Mouse (Mus musculus) heart, postnatal 14 days (tissue): Measurements from ENCODE around the gene Smtn. TPM values are rescaled to one million over a fixed set of nuclear protein-coding genes. Genes with fewer than 3 reads are reported as not detected.

Source experiments
- DNase-seq, 2 experiments: peaks; one replicate each; pipeline ENCODE4 v3.0.0; 2021 to 2022
- intact Hi-C: fragments of 180-260 bp; cut with DNase I; formaldehyde crosslinking; loops from one replicate; pipeline ENCODE4 v1.15.1; 2025
- total RNA-seq, 2 experiments: library from RNA; stranded (reverse); gene quantifications; 2 replicates each; pipeline ENCODE4 v1.2.3; 2021

Gene Smtn
- total RNA-seq, 2 experiments from 2014 or later = 196 to 205 TPM

DNA sequence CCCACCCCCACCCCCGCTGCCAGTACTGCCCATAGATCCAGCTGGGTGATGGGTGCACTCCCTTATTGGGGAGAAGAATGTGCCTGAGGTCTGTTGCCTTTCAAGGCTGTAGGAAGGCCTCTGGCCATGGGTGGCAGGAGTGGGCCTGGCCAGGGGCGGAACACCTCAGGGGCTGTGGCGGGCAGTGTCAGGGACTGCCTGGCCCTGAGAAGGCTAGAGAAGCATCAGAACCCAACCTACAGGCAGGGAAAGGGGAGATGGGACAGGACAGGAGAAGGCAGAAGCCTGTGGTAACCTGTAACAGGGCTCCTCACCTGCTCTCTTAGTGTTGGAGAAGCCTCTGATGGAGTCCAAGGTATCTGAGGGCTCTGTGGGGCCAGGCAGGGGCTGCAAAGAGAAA, 9.7 kb downstream of the Smtn start:
- intact Hi-C loops = loop anchor here (5.0 kb wide), 1 partner anchor 257 kb away; no protein-coding TSS in a partner anchor
- no peak for DNase-seq

DNA sequence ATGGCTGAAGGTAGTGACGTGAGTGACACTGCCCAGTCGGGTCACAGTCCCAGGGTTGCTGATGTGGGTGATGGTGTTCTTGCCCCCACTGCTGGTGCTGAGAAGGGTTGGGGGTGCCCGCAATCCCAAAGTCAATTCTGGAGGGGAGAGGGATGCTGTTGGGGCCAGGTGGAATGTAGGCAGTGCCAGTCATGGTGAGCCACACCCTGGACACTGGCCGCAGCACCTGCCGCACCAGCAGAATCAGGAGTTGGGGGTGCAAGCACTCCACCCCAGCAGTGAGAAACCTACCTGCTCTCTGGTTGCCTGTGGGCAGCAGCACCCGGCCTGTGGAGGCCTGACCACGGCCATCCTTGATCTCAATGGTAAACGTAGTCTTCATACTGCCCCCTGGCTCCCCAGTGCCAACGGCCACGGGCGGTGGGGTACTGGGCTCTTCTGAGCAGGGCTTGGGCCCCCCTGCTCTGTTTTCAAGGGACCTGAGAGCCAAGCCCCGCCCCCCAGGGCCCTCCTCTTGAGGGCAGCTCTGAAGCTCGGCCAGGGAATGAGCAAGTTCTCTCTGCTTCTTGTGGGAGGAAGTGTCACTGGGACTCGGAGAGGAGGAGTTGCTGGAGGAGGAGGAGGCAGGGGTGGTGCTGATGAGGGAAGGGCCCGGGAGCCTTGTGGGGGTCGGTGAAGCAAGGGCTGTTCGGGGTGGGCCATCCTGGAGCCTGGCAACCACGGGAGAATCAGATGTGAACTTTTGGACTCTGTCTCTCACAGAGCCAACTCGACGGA, 10.7 kb downstream of the Smtn start:
- DNase-seq = no peak
- intact Hi-C loops = loop anchor here (5.0 kb wide), 1 partner anchor 258 kb away; no protein-coding TSS in a partner anchor

DNA sequence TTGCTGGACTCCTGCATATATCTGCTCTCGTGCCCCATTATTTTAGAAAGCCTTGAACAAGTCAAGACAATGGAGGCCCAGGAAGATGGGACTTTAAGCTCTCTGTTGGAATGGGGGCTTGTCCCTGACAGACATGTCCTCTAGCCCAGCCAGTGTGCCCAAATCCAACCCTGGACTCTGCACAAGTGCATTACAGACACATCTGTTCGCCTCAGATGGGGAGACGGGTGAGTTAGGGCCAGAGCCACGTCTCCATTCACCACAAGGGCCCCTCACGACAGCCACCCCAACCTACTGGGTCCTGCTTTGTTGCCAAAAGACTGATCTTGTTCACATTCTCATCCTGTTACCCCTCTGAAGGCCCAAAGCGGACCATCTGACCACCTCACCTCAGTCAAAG, 12.2 kb downstream of the Smtn start:
- no peak for DNase-seq

DNA sequence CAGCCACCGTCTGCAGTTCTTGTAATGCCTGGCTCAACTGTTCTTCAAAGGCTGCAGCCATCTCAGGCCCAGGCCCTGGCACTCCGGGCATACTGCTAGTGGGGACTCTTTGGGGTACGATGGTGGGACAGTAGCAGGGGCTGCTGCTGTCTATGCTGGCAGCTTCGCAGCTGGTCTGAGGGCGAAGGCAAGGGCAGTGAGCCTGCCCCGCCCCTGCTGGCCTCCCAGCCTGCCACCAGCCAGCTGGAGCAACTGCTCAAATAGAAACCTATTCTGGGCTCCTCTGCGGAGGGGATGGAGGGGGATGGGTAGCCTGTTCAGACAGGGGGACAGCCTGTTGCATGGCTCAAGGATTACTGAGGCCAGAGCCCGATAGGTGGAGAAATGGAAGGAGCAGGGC, 12.6 kb downstream of the Smtn start:
- intact Hi-C loops = no loop called here
- DNase-seq = peak; percentile 64 to 72

More for the DNA sequence above, 12.2 kb downstream of the Smtn start:
- intact Hi-C loops = no loop called here

DNA sequence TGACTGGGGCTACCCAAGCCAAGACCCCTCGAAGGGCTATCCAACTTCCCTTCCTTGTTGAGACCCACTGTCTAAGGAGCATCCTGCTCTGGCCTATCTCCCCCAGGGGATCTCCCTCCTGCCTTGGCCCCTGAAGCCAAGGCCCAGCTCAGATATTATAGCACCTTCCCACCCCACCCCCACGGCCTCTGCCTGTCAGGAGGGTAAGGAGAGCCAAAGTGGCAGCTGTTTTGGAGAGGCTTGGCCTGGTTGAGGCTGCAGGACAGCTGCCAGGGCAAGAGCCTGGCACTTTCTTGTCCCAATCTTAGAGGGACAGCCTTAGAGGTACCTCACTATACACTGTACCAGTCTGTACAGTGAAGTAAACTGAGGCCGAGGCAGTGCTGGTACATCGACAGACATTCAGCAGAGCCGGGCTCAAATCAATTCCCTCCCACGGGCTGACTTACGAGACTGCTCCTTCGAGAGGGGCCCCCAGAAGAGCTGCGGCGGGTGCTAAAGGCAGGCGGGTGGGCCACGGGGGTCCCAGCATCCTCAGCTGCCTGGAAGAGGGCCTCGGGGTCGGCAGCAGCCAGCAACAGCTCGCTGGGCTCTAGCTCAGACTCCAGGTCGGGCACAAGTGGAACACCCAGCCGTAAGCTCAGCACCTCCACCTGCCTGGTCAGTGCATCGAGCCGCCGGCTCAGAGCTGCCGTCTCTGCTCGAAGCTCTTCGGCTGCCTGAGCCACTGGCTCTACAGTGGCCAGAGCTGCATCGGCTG, 13.3 kb downstream of the Smtn start:
- peak; percentile 56 to 60 for DNase-seq
- intact Hi-C loops = no loop called here

DNA sequence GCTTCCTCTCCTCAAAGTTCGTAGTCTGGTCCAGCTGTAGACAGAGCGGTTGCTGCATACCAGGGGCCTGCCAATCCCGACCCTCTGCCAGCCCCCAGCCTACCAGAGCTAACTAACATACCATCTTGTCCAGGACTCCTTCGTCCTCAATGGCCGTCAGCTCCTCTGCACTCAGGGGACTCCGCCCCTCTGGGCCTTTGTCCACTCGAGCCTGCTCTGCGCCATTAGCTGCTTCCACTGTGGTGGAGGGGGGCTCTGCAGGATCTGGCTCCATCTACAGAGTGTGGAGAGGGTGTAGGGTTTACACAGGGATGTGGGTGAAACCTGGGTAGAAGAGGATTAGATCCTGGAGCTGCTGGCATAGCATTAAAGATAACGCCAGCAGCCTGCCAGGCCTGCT, 14.2 kb downstream of the Smtn start:
- intact Hi-C loops = no loop called here
- peak in 1 of 2 experiments; percentile 20 for DNase-seq

DNA sequence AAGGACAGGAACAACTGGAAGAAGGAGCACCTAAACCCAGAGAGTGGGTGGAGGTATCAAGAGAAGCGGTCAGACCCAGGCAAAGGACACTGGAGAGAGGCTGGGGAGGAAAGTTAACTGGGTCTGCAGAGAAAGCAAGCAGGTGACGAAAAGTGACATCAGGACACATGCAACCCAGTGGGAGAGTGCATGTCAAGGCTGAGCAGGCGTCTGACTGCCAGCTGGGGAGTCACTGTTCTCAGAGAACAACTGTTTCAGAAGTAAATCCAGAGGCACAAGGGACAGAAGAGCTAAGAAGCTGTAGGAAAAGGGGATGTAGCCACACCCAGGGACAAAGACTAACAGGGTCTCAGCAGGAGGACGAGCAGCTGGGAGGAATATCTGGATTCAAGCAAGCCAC, 14.9 kb downstream of the Smtn start:
- intact Hi-C loops = no loop called here
- no peak for DNase-seq

DNA sequence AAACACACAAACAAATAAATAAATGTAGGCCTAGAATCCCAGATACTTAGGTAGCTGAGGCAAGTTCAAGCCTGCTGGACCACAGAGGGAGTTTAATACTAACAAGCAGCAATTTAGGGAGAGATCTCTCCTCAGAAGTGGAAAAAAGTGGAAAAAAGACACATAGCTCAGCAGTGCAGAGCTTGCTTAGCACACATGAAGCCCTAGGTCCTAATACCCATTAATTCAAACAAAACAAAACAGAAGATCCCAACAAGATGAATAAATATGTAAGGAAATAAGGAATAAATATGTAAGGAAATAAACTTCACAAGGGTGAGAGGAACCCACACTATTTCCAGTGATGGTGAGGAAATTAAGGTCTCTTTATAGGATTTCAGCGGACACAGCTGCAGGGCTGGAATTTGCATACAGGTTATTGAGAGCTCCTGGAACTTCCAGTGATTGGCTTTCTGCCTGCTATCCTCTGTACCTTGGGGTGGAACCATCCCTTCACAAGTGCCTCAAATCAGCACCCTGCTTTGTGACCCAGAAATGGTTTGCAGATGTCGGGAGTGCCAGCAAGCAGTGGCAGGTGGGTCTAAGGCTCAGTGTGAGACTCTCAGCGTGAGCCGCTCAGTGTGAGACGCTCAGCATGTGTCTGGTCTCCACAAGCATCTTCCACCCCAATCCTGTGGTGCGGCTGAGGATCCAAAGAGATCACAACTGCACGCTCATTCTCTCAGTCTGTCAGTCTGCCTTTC, 16.4 kb downstream of the Smtn start:
- no peak for DNase-seq
- intact Hi-C loops = no loop called here

DNA sequence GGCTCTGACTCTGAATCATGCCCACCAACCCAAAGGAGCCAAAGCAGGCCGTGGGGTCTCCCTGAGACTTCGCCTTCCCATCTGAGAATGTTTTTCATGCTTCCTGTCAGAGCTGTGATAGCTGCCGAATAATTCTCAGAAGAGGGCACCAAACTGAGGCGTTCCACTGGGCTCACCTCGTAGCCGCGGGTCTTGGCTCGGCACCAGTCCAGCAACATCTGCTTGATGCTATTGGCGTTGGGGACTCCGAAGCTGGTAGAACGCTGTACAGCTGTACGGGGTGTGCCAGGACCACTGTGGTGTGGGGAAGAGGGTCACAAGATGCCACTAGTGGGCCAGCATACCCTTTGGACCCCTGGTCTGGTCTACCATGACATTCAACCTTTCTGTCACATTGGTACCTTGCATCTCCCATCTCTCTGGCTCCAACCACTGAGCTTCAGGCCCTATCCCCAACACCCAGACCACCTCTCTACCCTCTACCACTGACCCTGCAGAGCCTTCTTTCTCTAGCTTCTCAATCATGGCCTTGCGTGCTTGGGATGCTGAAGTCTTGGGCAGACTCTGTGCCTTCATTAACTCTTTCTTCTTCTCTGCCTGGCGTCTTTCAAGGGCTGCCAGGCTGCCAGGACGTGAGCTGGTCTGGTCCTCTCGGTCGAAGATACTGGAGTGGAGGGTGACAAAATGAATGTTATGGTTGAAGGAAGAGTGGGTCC, 18.0 kb downstream of the Smtn start:
- intact Hi-C loops = no loop called here
- no peak for DNase-seq

DNA sequence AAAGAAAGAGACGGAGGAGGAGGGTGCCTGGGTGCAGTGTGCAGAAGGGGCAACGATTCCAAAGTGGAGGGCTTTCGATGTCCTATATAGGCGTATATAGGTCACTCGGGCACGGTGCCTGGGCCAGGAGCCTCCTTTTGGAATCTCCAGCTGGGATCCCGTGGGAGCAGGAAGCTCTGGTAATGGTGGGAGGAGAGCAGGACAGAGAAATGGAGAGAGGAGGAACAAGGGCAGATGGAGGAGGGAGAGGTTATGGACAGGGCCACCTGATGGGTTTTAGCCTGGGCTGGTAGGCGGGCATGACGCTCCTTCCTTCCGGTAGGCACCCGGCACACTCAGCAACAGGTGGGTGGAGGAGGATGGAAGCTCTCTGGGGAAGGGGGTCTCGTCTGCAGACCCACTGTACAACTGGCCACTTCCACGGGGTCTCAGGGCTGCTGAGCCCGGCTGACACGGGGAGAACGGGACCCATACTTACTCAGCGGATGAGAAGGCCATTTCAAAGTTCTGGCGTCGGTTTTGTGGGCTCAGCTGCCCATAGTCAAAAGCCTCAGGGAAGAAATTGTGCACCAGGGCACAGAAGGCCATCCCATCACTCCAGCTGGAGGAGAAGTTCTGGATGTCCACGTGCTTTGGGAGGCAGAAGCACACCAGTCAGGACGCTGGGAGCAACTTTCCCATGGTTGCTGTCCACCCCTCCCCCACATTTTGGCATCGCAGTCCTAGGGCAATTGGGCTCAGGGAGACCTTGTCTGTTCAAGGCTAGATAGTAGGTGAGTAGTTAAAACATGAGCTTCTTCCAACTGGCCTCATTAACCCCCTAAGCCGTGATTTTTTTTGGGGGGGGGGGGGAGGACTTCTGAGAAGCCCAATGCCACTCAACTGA, 18.8 kb downstream of the Smtn start:
- peak in 1 of 2 experiments; percentile 16 for DNase-seq
- intact Hi-C loops = no loop called here

DNA sequence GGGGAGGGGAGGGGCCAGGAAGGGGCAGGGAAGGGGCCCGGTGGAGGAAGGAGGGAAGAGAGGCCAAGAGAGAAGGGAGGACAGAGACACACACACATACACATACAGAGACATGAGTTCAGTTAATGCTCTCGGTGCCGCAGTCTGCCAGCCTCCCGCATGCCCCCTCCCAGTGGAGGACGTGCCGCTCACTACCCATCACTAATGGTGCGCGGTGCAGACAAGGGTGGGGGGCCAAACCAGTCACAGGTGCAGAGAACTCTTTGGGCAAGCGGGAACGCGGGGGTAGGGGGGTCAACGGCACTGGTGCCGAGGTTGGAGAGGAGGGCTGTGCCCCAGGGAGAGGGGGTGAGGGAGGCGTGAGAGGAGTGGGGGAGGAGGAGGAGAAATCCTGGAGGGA, 19.5 kb downstream of the Smtn start:
- intact Hi-C loops = no loop called here
- peak in 1 of 2 experiments; percentile 7 for DNase-seq

DNA sequence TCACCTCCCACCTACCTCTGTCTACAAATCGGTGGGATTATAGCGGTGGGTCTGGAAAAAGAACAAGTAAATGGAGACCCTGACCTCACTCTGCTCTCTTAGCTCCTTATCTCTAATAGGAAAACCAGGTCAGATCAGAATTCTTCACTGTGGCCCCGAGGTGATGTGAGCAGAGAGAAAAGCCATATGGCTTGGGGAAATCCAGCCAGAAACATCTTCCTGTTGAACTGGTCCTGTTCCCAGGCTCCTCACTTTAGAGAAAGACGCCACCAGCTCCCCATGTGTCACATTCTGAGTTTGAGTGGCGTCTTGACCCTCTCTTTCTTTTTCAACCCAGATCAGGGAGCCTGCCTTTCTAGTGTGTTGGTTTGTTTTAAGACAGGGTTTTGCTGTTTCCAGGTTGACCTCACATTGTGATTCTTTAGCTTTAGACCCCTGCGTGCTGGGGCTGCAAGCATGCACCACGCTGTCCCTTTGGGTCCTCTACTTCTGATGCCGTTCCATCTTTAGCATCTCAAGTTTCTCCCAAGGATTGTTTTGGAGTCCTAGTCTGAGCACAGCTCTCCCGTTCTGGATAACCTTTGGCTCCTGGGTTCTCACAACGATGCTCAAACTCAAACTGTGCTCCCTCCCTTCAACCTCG, 20.5 kb downstream of the Smtn start:
- DNase-seq = no peak
- intact Hi-C loops = loop anchor here (5.0 kb wide), 1 partner anchor 82 kb away; no protein-coding TSS in a partner anchor

DNA sequence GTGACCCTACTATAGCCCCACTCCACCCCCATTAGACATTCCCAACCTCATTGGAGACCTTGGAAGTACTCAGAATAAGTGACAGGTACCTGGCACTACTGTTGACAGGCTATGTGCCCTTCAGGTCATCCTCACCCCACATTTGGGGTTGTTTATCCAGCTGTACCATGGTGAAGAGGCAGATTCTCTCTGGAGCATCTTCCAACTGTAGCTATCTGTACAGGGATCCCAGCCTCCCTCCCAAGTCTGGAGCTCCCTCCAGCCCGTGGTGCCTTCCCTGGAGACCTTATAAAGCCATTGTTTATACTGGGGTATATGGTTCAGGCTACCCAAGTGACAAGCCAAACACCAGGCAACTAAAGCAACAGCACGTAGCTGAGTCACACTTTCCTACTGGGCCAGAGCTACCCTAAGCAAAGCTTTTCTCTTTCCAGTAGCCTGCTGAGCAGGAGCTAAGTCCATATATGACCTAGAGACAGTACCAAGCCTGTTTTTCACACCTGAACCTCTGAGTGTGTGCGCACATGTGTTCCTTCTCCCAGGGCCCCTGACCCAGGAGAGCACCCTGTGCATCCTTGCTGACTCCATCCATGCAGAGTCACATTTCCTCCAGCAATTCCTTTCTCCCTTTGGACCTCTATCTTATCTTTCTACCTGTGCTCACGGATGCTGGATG, 21.2 kb downstream of the Smtn start:
- intact Hi-C loops = loop anchor here (5.0 kb wide), 1 partner anchor 83 kb away; no protein-coding TSS in a partner anchor
- DNase-seq = no peak

DNA sequence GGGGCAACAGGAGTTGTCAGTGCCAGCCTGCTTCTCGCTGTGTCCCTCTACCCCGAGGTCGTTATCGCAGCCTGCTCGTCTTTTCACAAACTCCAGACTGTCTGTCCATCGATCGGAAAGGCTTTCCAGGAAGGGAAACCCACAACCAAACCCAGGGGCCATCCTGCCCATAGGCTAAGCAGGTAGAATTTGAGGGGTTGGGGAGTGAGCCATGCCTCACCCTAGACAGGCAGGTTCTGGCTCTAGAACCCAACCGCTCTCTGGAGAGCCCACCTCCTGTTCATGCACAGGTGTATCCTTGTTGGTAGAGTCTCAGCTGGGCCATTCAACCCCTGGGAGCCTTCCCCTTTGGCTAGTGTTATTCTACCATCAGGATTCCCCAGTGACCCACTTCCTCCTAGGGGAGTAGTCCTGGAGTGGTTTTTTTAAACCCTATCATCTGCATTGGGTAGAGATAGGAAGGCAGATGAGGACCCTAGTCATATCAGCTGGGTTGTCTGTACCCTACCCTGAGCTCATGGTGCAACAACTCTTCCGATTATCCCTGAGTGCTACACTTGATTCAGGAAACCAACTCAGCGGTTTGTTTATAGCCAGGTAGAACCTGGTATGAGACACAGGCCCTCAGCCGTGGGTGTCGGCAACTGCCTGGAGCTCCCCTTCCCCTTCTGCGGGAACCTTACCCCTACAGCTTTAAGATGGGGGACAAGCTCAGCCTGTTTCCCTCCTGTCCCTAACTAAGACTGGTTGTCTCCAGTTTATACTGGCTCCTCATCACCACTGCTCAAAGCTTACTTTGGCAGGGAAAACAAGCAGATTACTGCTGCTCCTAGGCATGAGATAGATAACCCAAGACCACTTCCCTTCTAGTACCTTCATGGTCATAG, 22.3 kb downstream of the Smtn start:
- DNase-seq = peak in 1 of 2 experiments; percentile 11
- intact Hi-C loops = loop anchor here (5.0 kb wide), 1 partner anchor 84 kb away; no protein-coding TSS in a partner anchor

DNA sequence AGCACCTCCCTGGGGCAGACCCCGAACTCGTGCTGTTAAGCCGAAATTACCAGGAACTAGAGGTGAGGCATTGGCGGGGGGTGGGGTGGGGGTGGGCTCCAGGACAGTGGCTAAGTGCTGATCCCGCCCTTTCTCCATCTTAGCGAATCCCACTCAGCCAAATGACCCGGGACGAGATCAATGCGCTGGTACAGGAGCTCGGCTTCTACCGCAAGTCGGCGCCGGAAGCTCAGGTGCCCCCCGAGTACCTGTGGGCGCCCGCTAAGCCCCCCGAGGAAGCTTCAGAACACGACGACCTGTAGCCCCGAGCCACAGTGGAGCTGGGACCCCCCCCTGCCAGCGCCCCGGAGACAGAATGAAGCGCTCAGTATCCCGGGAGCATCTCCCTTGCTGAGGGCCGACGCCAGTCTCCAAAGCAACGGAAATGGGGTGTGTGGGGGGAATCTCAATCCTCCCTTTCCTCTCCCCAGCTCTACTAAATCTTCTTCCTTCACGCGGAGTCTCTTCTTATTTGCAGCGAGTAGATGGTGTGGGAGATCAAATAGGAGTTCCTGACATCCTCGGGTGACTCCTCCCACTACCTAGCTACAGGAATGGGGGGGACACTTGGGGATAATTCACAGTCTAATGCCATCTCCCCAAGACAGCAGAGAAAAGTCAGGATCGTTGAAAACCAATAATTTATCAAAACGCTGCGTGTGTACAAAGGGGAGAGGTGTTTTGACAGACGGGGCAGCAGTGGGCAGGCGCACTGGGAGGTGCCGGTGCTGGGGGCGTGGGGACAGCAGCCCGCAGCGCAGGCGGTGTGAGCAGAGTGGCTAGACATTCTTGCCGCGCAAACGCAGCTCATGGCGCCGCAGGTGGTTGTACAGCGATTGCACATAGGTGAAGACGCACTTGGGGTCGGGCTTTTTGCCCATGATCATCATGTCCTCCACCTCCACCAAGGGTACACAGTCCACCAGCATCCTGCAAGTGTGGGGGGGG, 23.3 kb downstream of the Smtn start:
- intact Hi-C loops = loop anchor here (5.0 kb wide), 1 partner anchor 85 kb away; no protein-coding TSS in a partner anchor
- peak; percentile 49 to 53 for DNase-seq

DNA sequence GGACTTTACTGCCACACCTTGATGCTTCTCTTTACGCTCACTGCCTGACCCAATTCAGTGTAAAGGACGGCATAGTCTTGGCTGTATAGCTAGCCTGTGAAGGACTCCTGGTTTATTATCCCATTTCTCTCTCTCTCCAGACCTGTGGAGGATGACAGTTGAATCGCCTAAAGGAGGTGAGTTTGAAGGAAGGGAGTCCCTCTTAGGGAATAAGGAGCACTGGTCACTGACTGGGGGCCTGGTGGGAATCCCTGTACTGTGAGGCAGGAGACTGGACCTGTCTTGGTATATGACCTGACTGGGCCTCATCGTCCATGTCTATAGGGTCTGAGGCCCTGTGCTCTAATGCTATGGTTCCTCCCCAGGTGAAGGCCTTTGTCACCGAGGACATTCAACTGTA, 24.3 kb downstream of the Smtn start:
- DNase-seq = no peak
- intact Hi-C loops = loop anchor here (5.0 kb wide), 1 partner anchor 86 kb away; no protein-coding TSS in a partner anchor
